Mouse (Mus musculus) lung, adult 2 months (tissue): Measurements from ENCODE around the gene Amacr.

Experiments
- CTCF ChIP-seq: fragments of 200-500 bp; IDR thresholded peaks from 2 replicates; pipeline ENCODE4 v1.5.1; 2011; ENCODE audit warnings: mild to moderate bottlenecking, low read length, control low read depth; ENCODE audit not compliant: insufficient read depth
- POLR2A ChIP-seq: fragments of 200-500 bp; IDR thresholded peaks from 2 replicates; pipeline ENCODE4 v1.6.1; 2011; ENCODE audit warnings: low read depth, mild to moderate bottlenecking, control low read depth, low read length, borderline replicate concordance; ENCODE audit errors: extremely low read depth

GRCm38 (mm10) chr15:10991566-10991965 is 10.0 kb downstream of the Amacr start:
- no peak for TF ChIP-seq CTCF
- no peak for TF ChIP-seq POLR2A
